Mouse (Mus musculus): Measurements from ENCODE around the gene Pllp. TPM values are rescaled to one million over a fixed set of nuclear protein-coding genes. Genes with fewer than 3 reads are reported as not detected.

The Pllp gene
- polyA plus RNA-seq, 1 experiment = not detected

GRCm38 (mm10) chr8:94705581-94706245 lies 9.6 kb upstream of the Pllp start:
- Histone ChIP-seq H3K4me3 (ENCODE audit: insufficient read depth, low read depth, low read length) (no peak overlapping the region), H3K27ac (ENCODE audit: insufficient read depth, low read depth, low read length) (no peak overlapping the region), H3K4me1 (ENCODE audit: control insufficient read depth, insufficient read depth, low read length) (peaks cover 16% of the 10 kb centered on the region)
- TF ChIP-seq CTCF (IDR thresholded peaks at IDR 0.05; ENCODE audit: insufficient read depth, low read depth, low read length) = no peak
- no peak for TF ChIP-seq POLR2A (IDR thresholded peaks at IDR 0.05; ENCODE audit: insufficient read depth, low read depth, low read length)
- 92% methylated on average over 10 of the region's 10 CpGs for WGBS

GRCm38 (mm10) chr8:94704669-94704984 lies 8.5 kb upstream of the Pllp start:
- peak overlapping the region; percentile 96 for H3K27ac ChIP-seq (ENCODE audit: insufficient read depth, low read depth, low read length)
- H3K4me1 ChIP-seq (ENCODE audit: control insufficient read depth, insufficient read depth, low read length) = peaks cover 16% of the 10 kb centered on the region
- TF ChIP-seq POLR2A (IDR thresholded peaks at IDR 0.05; ENCODE audit: insufficient read depth, low read depth, low read length) (no peak), CTCF (IDR thresholded peaks at IDR 0.05; ENCODE audit: insufficient read depth, low read depth, low read length) (no peak)
- H3K4me3 ChIP-seq (ENCODE audit: insufficient read depth, low read depth, low read length) = peak overlapping the region; percentile 58
- WGBS = 7% methylated on average over 9 of the region's 9 CpGs

- peaks cover 18% of the 10 kb centered on the region for H3K4me1 ChIP-seq (ENCODE audit: control insufficient read depth, insufficient read depth, low read length)
- 0% methylated on average over 35 of the region's 35 CpGs for WGBS
- peak overlapping the region; percentile 58 for H3K4me3 ChIP-seq (ENCODE audit: insufficient read depth, low read depth, low read length)
- H3K27ac ChIP-seq (ENCODE audit: insufficient read depth, low read depth, low read length) = peak overlapping the region; percentile 96
- no peak for TF ChIP-seq POLR2A (IDR thresholded peaks at IDR 0.05; ENCODE audit: insufficient read depth, low read depth, low read length)
- peak; percentile 83 for TF ChIP-seq CTCF (IDR thresholded peaks at IDR 0.05; ENCODE audit: insufficient read depth, low read depth, low read length)
Observed at GRCm38 (mm10) chr8:94703972-94704668, 8.0 kb upstream of the Pllp start.

- WGBS = 1% methylated on average over 35 of the region's 35 CpGs
- Histone ChIP-seq H3K4me3 (ENCODE audit: insufficient read depth, low read depth, low read length) (peak overlapping the region; percentile 61), H3K4me1 (ENCODE audit: control insufficient read depth, insufficient read depth, low read length) (peaks cover 18% of the 10 kb centered on the region), H3K27ac (ENCODE audit: insufficient read depth, low read depth, low read length) (peak overlapping the region; percentile 38; the same call in 1 of the 2 replicates)
- TF ChIP-seq CTCF (IDR thresholded peaks at IDR 0.05; ENCODE audit: insufficient read depth, low read depth, low read length) (peak; percentile 87), POLR2A (IDR thresholded peaks at IDR 0.05; ENCODE audit: insufficient read depth, low read depth, low read length) (no peak)
Observed at GRCm38 (mm10) chr8:94702844-94703813, 7.1 kb upstream of the Pllp start.

DNA sequence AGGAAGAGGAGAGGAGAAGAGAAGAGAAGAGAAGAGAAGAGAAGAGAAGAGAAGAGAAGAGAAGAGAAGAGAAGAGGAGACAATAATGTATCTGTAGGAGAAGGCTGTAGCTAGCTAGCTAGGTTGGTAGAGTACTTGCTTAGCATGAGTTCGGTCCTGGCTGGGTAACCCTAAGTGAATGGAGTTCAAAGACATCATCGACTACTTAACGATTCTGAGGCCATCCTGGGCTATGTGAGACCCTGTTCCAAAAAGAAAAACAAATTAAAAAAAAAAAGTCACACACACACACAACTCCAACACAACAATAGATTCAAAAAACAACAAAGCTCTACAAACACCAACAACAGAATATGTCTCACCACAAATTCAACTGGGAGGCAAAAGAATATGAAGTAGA lies 6.1 kb upstream of the Pllp start:
- TF ChIP-seq POLR2A (IDR thresholded peaks at IDR 0.05; ENCODE audit: insufficient read depth, low read depth, low read length) (no peak), CTCF (IDR thresholded peaks at IDR 0.05; ENCODE audit: insufficient read depth, low read depth, low read length) (no peak)
- Histone ChIP-seq H3K4me1 (ENCODE audit: control insufficient read depth, insufficient read depth, low read length) (peaks cover 13% of the 10 kb centered on the region), H3K4me3 (ENCODE audit: insufficient read depth, low read depth, low read length) (no peak overlapping the region), H3K27ac (ENCODE audit: insufficient read depth, low read depth, low read length) (no peak overlapping the region)
- 63% methylated on average over 3 of the region's 3 CpGs for WGBS

- 94% methylated on average over 4 of the region's 4 CpGs for WGBS
- Histone ChIP-seq H3K4me1 (ENCODE audit: control insufficient read depth, insufficient read depth, low read length) (peaks cover 11% of the 10 kb centered on the region), H3K27ac (ENCODE audit: insufficient read depth, low read depth, low read length) (no peak overlapping the region), H3K4me3 (ENCODE audit: insufficient read depth, low read depth, low read length) (no peak overlapping the region)
- TF ChIP-seq CTCF (IDR thresholded peaks at IDR 0.05; ENCODE audit: insufficient read depth, low read depth, low read length) = no peak
- TF ChIP-seq POLR2A (IDR thresholded peaks at IDR 0.05; ENCODE audit: insufficient read depth, low read depth, low read length) = no peak
Observed at GRCm38 (mm10) chr8:94700421-94700935, 4.4 kb upstream of the Pllp start.

DNA sequence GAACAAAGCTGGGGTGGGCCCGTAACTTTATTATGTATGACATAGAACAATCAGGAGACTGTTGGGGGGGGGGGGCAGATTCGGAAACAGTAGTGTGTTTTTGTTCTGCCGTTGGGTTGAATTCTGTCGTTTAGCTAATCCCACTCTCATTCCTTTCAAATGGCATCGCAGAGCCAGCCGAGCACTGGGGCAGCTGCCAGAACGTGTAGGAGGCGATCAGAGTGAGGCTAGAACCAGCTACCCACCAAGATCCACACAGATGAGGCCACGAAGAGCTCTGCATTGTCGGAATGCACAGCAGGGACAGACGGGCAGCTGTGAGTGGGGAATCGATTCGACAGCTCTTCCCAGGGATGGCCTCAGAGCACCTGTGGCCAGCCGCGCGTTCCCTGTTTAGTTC lies 3.3 kb upstream of the Pllp start:
- TF ChIP-seq POLR2A (IDR thresholded peaks at IDR 0.05; ENCODE audit: insufficient read depth, low read depth, low read length) (no peak), CTCF (IDR thresholded peaks at IDR 0.05; ENCODE audit: insufficient read depth, low read depth, low read length) (no peak)
- peaks cover 14% of the 10 kb centered on the region for H3K4me1 ChIP-seq (ENCODE audit: control insufficient read depth, insufficient read depth, low read length)
- no peak overlapping the region for H3K27ac ChIP-seq (ENCODE audit: insufficient read depth, low read depth, low read length)

DNA sequence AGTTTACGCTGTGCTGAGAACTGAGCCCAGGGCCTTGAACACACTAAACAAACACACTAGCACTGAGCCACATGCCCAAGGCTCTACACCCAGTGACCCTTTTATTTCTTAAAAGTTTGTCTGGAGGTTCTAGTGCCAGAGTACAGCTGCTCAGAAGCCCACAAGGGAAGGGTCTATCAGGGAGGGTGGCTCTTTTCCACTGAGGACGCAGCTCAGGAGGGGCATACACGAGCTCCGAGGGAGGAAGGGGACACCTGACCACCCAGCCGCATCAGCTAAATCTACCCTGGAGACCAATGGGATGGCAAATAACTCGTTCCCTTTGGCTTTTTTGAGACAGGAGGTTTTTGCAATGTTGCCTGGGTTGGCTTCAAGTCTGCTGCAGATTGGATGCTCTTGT lies 1.9 kb upstream of the Pllp start:
- Histone ChIP-seq H3K4me3 (ENCODE audit: insufficient read depth, low read depth, low read length) (no peak overlapping the region), H3K4me1 (ENCODE audit: control insufficient read depth, insufficient read depth, low read length) (peaks cover 14% of the 10 kb centered on the region), H3K27ac (ENCODE audit: insufficient read depth, low read depth, low read length) (no peak overlapping the region)
- no peak for TF ChIP-seq POLR2A (IDR thresholded peaks at IDR 0.05; ENCODE audit: insufficient read depth, low read depth, low read length)
- no peak for TF ChIP-seq CTCF (IDR thresholded peaks at IDR 0.05; ENCODE audit: insufficient read depth, low read depth, low read length)
- 86% methylated on average over 6 of the region's 6 CpGs for WGBS

More for the DNA sequence above, 3.3 kb upstream of the Pllp start:
- no peak overlapping the region for H3K4me3 ChIP-seq (ENCODE audit: insufficient read depth, low read depth, low read length)
- WGBS = 47% methylated on average over 16 of the region's 16 CpGs
